Mouse (Mus musculus): Measurements from ENCODE around the gene Myo1h. TPM values are rescaled to one million over a fixed set of nuclear protein-coding genes. Genes with fewer than 3 reads are reported as not detected.

Gene Myo1h
- total and polyA plus RNA-seq, 2 experiments from 2014 or later, result 0.44 to 0.67 TPM

- Histone ChIP-seq H3K4me2 (ENCODE audit: low read depth) (no peak overlapping the region), H3K27ac (ENCODE audit: low read depth, low read length) (no peak overlapping the region), H3K9me3 (ENCODE audit: low read length) (no peaks in the 10 kb centered on the region), H3K4me1 (ENCODE audit: insufficient read depth) (peaks cover 3% of the 10 kb centered on the region; the same call in 1 of the 2 replicates), H3K4me3 (ENCODE audit: low read depth, low read length) (no peak overlapping the region), H3K36me3 (ENCODE audit: insufficient read depth) (no peaks in the 10 kb centered on the region), H3K27me3 (ENCODE audit: insufficient read depth, low read length) (no peaks in the 10 kb centered on the region), H3K9ac (no peak overlapping the region)
- DNase-seq (no peak), ATAC-seq (no peak)
- no peak for TF ChIP-seq CTCF (IDR thresholded peaks at IDR 0.05; ENCODE audit: low read depth)
- WGBS, result 79% methylated on average over 6 of the region's 6 CpGs
These were observed 14.2 kb downstream of the Myo1h start for GRCm38 (mm10) chr5:114303166-114303565.

- H3K9me3 ChIP-seq (ENCODE audit: low read length), result no peaks in the 10 kb centered on the region
- no peak overlapping the region for H3K9ac ChIP-seq
- H3K4me3 ChIP-seq (ENCODE audit: low read depth, low read length), result no peak overlapping the region
- no peak overlapping the region for H3K4me2 ChIP-seq (ENCODE audit: low read depth)
- DNase-seq (no peak), ATAC-seq (no peak)
- H3K36me3 ChIP-seq (ENCODE audit: insufficient read depth), result no peaks in the 10 kb centered on the region
- no peaks in the 10 kb centered on the region; the same call in 1 of the 2 replicates for H3K27me3 ChIP-seq (ENCODE audit: insufficient read depth, low read length)
- 79% methylated on average over 5 of the region's 5 CpGs for WGBS
- H3K27ac ChIP-seq (ENCODE audit: low read depth, low read length), result no peak overlapping the region
- TF ChIP-seq CTCF (IDR thresholded peaks at IDR 0.05; ENCODE audit: low read depth), result no peak
- no peaks in the 10 kb centered on the region for H3K4me1 ChIP-seq (ENCODE audit: insufficient read depth)
These were observed 17.5 kb downstream of the Myo1h start for GRCm38 (mm10) chr5:114306496-114306895.

GRCm38 (mm10) chr5:114308765-114309679 is 20.1 kb downstream of the Myo1h start:
- TF ChIP-seq CTCF (IDR thresholded peaks at IDR 0.05; ENCODE audit: low read depth), result peak; percentile 76
- Histone ChIP-seq H3K4me2 (ENCODE audit: low read depth) (no peak overlapping the region), H3K27me3 (ENCODE audit: insufficient read depth, low read length) (no peaks in the 10 kb centered on the region; the same call in 1 of the 2 replicates), H3K4me3 (ENCODE audit: low read depth, low read length) (no peak overlapping the region), H3K9me3 (ENCODE audit: low read length) (no peaks in the 10 kb centered on the region), H3K4me1 (ENCODE audit: insufficient read depth) (no peaks in the 10 kb centered on the region), H3K9ac (no peak overlapping the region), H3K27ac (ENCODE audit: low read depth, low read length) (no peak overlapping the region), H3K36me3 (ENCODE audit: insufficient read depth) (no peaks in the 10 kb centered on the region)
- 49% methylated on average over 18 of the region's 18 CpGs for WGBS
- DNase-seq (peak; percentile 67), ATAC-seq (no peak)

- no peak for DNase-seq
- Histone ChIP-seq H3K9ac (no peak overlapping the region), H3K4me2 (ENCODE audit: low read depth) (no peak overlapping the region), H3K27ac (ENCODE audit: low read depth, low read length) (no peak overlapping the region), H3K27me3 (ENCODE audit: insufficient read depth, low read length) (no peaks in the 10 kb centered on the region; the same call in 1 of the 2 replicates), H3K36me3 (ENCODE audit: insufficient read depth) (no peaks in the 10 kb centered on the region), H3K4me3 (ENCODE audit: low read depth, low read length) (no peak overlapping the region), H3K9me3 (ENCODE audit: low read length) (no peaks in the 10 kb centered on the region), H3K4me1 (ENCODE audit: insufficient read depth) (no peaks in the 10 kb centered on the region)
- no peak for TF ChIP-seq CTCF (IDR thresholded peaks at IDR 0.05; ENCODE audit: low read depth)
- 52% methylated on average over 11 of the region's 11 CpGs for WGBS
- ATAC-seq, result no peak
These were observed 20.7 kb downstream of the Myo1h start for GRCm38 (mm10) chr5:114309680-114310036.

- TF ChIP-seq CTCF (IDR thresholded peaks at IDR 0.05; ENCODE audit: low read depth), result no peak
- DNase-seq (no peak), ATAC-seq (no peak)
- H3K9ac ChIP-seq, result no peak overlapping the region
- H3K27me3 ChIP-seq (ENCODE audit: insufficient read depth, low read length), result peaks cover 3% of the 10 kb centered on the region; the same call in 1 of the 2 replicates
- no peaks in the 10 kb centered on the region for H3K36me3 ChIP-seq (ENCODE audit: insufficient read depth)
- H3K4me2 ChIP-seq (ENCODE audit: low read depth), result no peak overlapping the region
- H3K9me3 ChIP-seq (ENCODE audit: low read length), result no peaks in the 10 kb centered on the region
- H3K4me1 ChIP-seq (ENCODE audit: insufficient read depth), result no peaks in the 10 kb centered on the region
- no peak overlapping the region for H3K4me3 ChIP-seq (ENCODE audit: low read depth, low read length)
- H3K27ac ChIP-seq (ENCODE audit: low read depth, low read length), result no peak overlapping the region
- whole genome bisulfite sequencing, result 63% methylated on average over 25 of the region's 25 CpGs
These were observed 34.3 kb downstream of the Myo1h start for GRCm38 (mm10) chr5:114323105-114323790.

- H3K27me3 ChIP-seq (ENCODE audit: insufficient read depth, low read length), result peaks cover 3% of the 10 kb centered on the region; the same call in 1 of the 2 replicates
- H3K4me3 ChIP-seq (ENCODE audit: low read depth, low read length), result no peak overlapping the region
- no peaks in the 10 kb centered on the region for H3K36me3 ChIP-seq (ENCODE audit: insufficient read depth)
- no peaks in the 10 kb centered on the region for H3K4me1 ChIP-seq (ENCODE audit: insufficient read depth)
- WGBS, result 20% methylated on average over 16 of the region's 16 CpGs
- DNase-seq, result peak; percentile 51
- H3K27ac ChIP-seq (ENCODE audit: low read depth, low read length), result no peak overlapping the region
- no peak overlapping the region for H3K9ac ChIP-seq
- H3K9me3 ChIP-seq (ENCODE audit: low read length), result no peaks in the 10 kb centered on the region
- H3K4me2 ChIP-seq (ENCODE audit: low read depth), result no peak overlapping the region; the same call in 1 of the 2 replicates
- TF ChIP-seq CTCF (IDR thresholded peaks at IDR 0.05; ENCODE audit: low read depth), result peak; percentile 70
- ATAC-seq, result no peak
These were observed 35.0 kb downstream of the Myo1h start for GRCm38 (mm10) chr5:114323791-114324507.

Data from forebrain, postnatal 0 days (tissue).